Mouse (Mus musculus): ENCODE measurements around the gene Mybpc3. TPM values are rescaled to one million over a fixed set of nuclear protein-coding genes. Genes with fewer than 3 reads are reported as not detected.

The Mybpc3 gene
- polyA plus RNA-seq, 1 experiment from 2014 or later: not detected

DNA sequence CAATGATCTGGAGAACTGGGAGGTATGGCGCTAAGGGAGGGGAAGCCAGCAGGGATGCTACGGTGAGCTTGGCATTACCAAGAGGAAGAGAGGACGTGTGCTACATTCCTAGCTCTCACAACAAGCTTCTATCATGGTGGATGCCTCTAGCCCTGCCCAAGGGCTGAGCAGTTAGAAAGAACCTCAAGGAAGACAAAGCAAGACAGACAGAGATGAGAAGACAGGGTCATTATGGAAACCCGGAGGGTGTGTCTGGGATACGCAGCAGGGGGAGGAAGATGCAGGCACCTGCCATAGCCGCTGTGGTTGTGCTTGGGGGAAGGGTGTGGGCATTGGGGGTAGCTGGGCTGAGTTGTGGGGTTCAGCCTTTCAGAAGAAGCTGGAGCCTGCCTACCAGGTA, 5.6 kb downstream of the Mybpc3 start:
- no peak for ATAC-seq (ENCODE audit: low FRiP score)
- Histone ChIP-seq H3K27me3 (ENCODE audit: control insufficient read depth, insufficient read depth, low read length) (no peaks in the 10 kb centered on the region), H3K4me2 (no peak overlapping the region), H3K4me3 (ENCODE audit: low read depth, low read length) (no peak overlapping the region), H3K27ac (ENCODE audit: low read depth, low read length) (no peak overlapping the region), H3K9me3 (ENCODE audit: control insufficient read depth, low read length) (no peaks in the 10 kb centered on the region), H3K36me3 (ENCODE audit: control insufficient read depth, insufficient read depth, low read length) (no peaks in the 10 kb centered on the region), H3K9ac (ENCODE audit: low read length) (no peak overlapping the region), H3K4me1 (ENCODE audit: control insufficient read depth, insufficient read depth, low read length) (no peaks in the 10 kb centered on the region)
- no peak for DNase-seq (ENCODE audit: low spot score, missing footprints)
- WGBS: 84% methylated on average over 6 of the region's 6 CpGs

DNA sequence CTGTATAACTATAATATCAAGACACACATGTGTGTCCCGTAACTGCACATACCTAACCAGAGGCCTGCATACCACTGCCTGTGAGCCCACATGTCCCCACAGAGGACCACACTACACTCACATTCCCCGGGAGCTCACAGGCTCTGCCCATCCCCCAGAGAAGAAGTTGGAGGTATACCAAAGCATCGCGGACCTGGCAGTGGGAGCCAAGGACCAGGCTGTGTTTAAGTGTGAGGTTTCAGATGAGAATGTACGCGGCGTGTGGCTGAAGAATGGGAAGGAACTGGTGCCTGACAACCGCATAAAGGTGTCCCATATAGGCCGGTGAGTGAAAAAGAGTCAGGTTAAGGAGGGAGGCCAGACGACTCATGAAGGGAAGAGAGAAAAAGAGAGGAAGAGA, 7.2 kb downstream of the Mybpc3 start:
- Histone ChIP-seq H3K4me1 (ENCODE audit: control insufficient read depth, insufficient read depth, low read length) (no peaks in the 10 kb centered on the region), H3K27me3 (ENCODE audit: control insufficient read depth, insufficient read depth, low read length) (no peaks in the 10 kb centered on the region), H3K36me3 (ENCODE audit: control insufficient read depth, insufficient read depth, low read length) (no peaks in the 10 kb centered on the region), H3K9ac (ENCODE audit: low read length) (no peak overlapping the region), H3K27ac (ENCODE audit: low read depth, low read length) (no peak overlapping the region), H3K4me3 (ENCODE audit: low read depth, low read length) (no peak overlapping the region), H3K4me2 (no peak overlapping the region), H3K9me3 (ENCODE audit: control insufficient read depth, low read length) (no peaks in the 10 kb centered on the region)
- WGBS: 92% methylated on average over 10 of the region's 10 CpGs
- ATAC-seq (ENCODE audit: low FRiP score) (no peak), DNase-seq (ENCODE audit: low spot score, missing footprints) (no peak)

DNA sequence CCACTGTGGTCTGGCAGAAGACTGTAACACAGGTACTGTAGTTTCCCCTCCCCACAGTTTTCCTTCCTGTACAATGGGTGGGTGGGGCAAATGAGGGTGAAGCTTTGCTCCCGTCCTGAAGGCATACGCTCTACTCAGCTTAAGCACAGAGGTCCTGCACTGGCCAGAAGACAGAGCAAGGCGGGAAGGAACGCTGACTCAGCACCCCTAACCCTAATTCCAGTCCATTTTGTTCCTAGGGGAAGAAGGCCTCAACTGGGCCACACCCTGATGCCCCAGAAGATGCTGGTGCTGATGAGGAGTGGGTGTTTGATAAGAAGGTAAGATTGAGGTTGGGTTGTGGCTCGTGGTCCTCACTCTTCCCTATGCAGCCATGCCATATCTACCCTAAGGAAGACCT, 10.8 kb downstream of the Mybpc3 start:
- no peaks in the 10 kb centered on the region for H3K9me3 ChIP-seq (ENCODE audit: control insufficient read depth, low read length)
- 89% methylated on average over 5 of the region's 5 CpGs for WGBS
- ATAC-seq (ENCODE audit: low FRiP score): no peak
- H3K27ac ChIP-seq (ENCODE audit: low read depth, low read length): no peak overlapping the region
- no peak overlapping the region for H3K9ac ChIP-seq (ENCODE audit: low read length)
- no peaks in the 10 kb centered on the region for H3K27me3 ChIP-seq (ENCODE audit: control insufficient read depth, insufficient read depth, low read length)
- no peak overlapping the region for H3K4me2 ChIP-seq
- DNase-seq (ENCODE audit: low spot score, missing footprints): no peak
- no peaks in the 10 kb centered on the region for H3K36me3 ChIP-seq (ENCODE audit: control insufficient read depth, insufficient read depth, low read length)
- no peak overlapping the region for H3K4me3 ChIP-seq (ENCODE audit: low read depth, low read length)
- H3K4me1 ChIP-seq (ENCODE audit: control insufficient read depth, insufficient read depth, low read length): no peaks in the 10 kb centered on the region

DNA sequence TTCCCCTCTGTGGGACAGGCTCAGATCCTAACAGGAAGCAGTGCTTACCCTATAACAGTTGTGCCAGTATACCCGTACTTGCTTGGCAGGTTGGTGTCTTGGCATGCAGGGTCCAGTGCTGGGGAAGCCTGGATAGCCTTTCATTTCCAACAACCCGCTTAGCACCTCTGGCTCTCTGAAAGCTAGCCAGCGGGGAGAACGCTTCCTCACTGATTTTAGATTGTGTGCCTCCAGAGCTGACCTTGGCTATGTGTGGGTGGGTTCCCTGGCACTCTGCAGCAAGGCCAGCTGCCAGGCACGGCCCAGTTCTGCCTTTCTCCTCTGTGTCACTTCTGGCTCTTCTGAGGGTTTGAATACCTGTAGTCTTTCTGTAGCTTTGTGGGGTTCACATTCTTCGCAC, 12.2 kb downstream of the Mybpc3 start:
- no peak overlapping the region for H3K9ac ChIP-seq (ENCODE audit: low read length)
- H3K4me3 ChIP-seq (ENCODE audit: low read depth, low read length): no peak overlapping the region
- no peaks in the 10 kb centered on the region for H3K27me3 ChIP-seq (ENCODE audit: control insufficient read depth, insufficient read depth, low read length)
- H3K9me3 ChIP-seq (ENCODE audit: control insufficient read depth, low read length): no peaks in the 10 kb centered on the region
- H3K4me1 ChIP-seq (ENCODE audit: control insufficient read depth, insufficient read depth, low read length): no peaks in the 10 kb centered on the region
- 90% methylated on average over 6 of the region's 6 CpGs for WGBS
- DNase-seq (ENCODE audit: low spot score, missing footprints) (no peak), ATAC-seq (ENCODE audit: low FRiP score) (no peak)
- no peak overlapping the region for H3K27ac ChIP-seq (ENCODE audit: low read depth, low read length)
- no peak overlapping the region for H3K4me2 ChIP-seq
- no peaks in the 10 kb centered on the region for H3K36me3 ChIP-seq (ENCODE audit: control insufficient read depth, insufficient read depth, low read length)

GRCm38 (mm10) chr2:91131251-91131650, 13.3 kb downstream of the Mybpc3 start:
- Histone ChIP-seq H3K4me2 (no peak overlapping the region), H3K4me3 (ENCODE audit: low read depth, low read length) (no peak overlapping the region), H3K36me3 (ENCODE audit: control insufficient read depth, insufficient read depth, low read length) (no peaks in the 10 kb centered on the region), H3K9ac (ENCODE audit: low read length) (no peak overlapping the region), H3K4me1 (ENCODE audit: control insufficient read depth, insufficient read depth, low read length) (no peaks in the 10 kb centered on the region), H3K27me3 (ENCODE audit: control insufficient read depth, insufficient read depth, low read length) (no peaks in the 10 kb centered on the region), H3K9me3 (ENCODE audit: control insufficient read depth, low read length) (no peaks in the 10 kb centered on the region), H3K27ac (ENCODE audit: low read depth, low read length) (no peak overlapping the region)
- WGBS: 92% methylated on average over 15 of the region's 15 CpGs
- no peak for DNase-seq (ENCODE audit: low spot score, missing footprints)
- ATAC-seq (ENCODE audit: low FRiP score): no peak

- H3K36me3 ChIP-seq (ENCODE audit: control insufficient read depth, insufficient read depth, low read length): no peaks in the 10 kb centered on the region
- DNase-seq (ENCODE audit: low spot score, missing footprints): no peak
- no peaks in the 10 kb centered on the region for H3K9me3 ChIP-seq (ENCODE audit: control insufficient read depth, low read length)
- no peak overlapping the region for H3K27ac ChIP-seq (ENCODE audit: low read depth, low read length)
- H3K27me3 ChIP-seq (ENCODE audit: control insufficient read depth, insufficient read depth, low read length): no peaks in the 10 kb centered on the region
- no peak overlapping the region for H3K4me3 ChIP-seq (ENCODE audit: low read depth, low read length)
- no peak for ATAC-seq (ENCODE audit: low FRiP score)
- H3K9ac ChIP-seq (ENCODE audit: low read length): no peak overlapping the region
- no peak overlapping the region for H3K4me2 ChIP-seq
- WGBS: 87% methylated on average over 3 of the region's 3 CpGs
- no peaks in the 10 kb centered on the region for H3K4me1 ChIP-seq (ENCODE audit: control insufficient read depth, insufficient read depth, low read length)
Measured at GRCm38 (mm10) chr2:91132035-91132434, 14.1 kb downstream of the Mybpc3 start.

DNA sequence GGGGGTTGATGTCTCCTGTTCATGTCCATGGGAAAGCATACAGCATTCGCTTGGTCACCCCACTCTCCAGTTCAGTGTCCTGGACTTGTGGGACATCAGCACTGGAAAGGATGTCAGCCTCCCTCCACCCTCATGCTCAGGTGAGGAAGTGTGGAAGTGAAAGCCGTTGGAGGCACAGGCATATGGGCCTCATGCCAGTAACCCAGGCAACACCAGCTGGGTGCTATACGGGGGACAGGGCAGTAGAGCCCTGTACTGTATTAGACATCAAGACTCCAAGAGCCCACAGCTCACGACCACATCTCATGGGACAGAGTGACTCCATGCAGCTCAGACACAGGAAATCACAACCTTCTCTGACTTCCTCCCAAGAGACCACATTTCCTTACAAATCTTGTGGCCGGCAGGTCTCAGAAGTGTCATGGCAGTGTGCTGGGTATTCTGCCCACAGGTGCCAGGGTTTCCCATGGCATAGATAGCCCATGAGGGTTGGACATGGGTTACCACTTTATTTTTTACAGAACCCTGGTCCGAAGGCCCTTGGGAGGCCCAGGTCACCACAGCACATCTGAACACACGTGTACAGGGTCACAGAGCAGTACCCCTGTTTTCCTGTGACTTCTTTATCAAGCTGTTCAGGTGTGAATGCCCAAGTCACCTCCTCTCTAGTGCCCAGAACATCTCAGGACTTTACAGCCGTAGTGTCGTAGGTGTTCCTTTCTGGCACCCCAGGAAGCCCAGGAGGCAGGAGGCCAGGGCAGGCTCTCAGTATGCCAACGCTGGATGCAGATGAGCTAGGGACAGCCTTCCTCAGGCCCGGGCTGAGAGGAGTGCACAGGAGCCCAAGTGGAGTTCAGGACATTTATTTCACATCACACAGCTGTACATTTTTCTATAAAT, 18.8 kb downstream of the Mybpc3 start:
- H3K9me3 ChIP-seq (ENCODE audit: control insufficient read depth, low read length): no peaks in the 10 kb centered on the region
- DNase-seq (ENCODE audit: low spot score, missing footprints) (peak; percentile 31), ATAC-seq (ENCODE audit: low FRiP score) (no peak)
- H3K4me2 ChIP-seq: no peak overlapping the region
- no peak overlapping the region for H3K4me3 ChIP-seq (ENCODE audit: low read depth, low read length)
- H3K9ac ChIP-seq (ENCODE audit: low read length): no peak overlapping the region
- 88% methylated on average over 11 of the region's 11 CpGs for WGBS
- peaks cover 6% of the 10 kb centered on the region; the same call in 1 of the 2 replicates for H3K36me3 ChIP-seq (ENCODE audit: control insufficient read depth, insufficient read depth, low read length)
- no peaks in the 10 kb centered on the region for H3K27me3 ChIP-seq (ENCODE audit: control insufficient read depth, insufficient read depth, low read length)
- H3K4me1 ChIP-seq (ENCODE audit: control insufficient read depth, insufficient read depth, low read length): no peaks in the 10 kb centered on the region
- H3K27ac ChIP-seq (ENCODE audit: low read depth, low read length): no peak overlapping the region

DNA sequence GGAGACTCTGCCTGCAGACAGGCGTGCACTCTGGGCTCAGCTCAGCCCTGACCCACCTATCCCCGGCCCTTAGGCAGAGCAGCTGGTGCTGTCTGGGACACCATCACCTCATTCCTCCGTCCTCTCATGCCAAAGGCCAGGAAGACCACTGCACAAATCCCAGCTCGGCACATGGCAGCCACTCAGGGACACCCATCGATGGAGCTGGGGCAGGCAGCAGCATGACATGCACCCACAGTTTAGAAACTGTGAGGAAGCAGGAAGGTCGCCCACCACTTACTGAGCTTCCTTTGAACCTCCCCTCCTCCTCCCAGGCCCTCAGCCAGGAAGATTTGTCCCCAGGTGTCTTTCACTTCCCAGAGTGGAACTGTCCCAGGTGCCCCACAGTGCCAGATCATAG, 19.5 kb downstream of the Mybpc3 start:
- ATAC-seq (ENCODE audit: low FRiP score) (no peak), DNase-seq (ENCODE audit: low spot score, missing footprints) (no peak)
- H3K36me3 ChIP-seq (ENCODE audit: control insufficient read depth, insufficient read depth, low read length): peaks cover 6% of the 10 kb centered on the region; the same call in 1 of the 2 replicates
- 80% methylated on average over 6 of the region's 6 CpGs for WGBS
- H3K4me2 ChIP-seq: no peak overlapping the region
- no peak overlapping the region for H3K4me3 ChIP-seq (ENCODE audit: low read depth, low read length)
- no peak overlapping the region for H3K9ac ChIP-seq (ENCODE audit: low read length)
- H3K4me1 ChIP-seq (ENCODE audit: control insufficient read depth, insufficient read depth, low read length): no peaks in the 10 kb centered on the region
- no peaks in the 10 kb centered on the region for H3K27me3 ChIP-seq (ENCODE audit: control insufficient read depth, insufficient read depth, low read length)
- no peaks in the 10 kb centered on the region for H3K9me3 ChIP-seq (ENCODE audit: control insufficient read depth, low read length)
- no peak overlapping the region for H3K27ac ChIP-seq (ENCODE audit: low read depth, low read length)

DNA sequence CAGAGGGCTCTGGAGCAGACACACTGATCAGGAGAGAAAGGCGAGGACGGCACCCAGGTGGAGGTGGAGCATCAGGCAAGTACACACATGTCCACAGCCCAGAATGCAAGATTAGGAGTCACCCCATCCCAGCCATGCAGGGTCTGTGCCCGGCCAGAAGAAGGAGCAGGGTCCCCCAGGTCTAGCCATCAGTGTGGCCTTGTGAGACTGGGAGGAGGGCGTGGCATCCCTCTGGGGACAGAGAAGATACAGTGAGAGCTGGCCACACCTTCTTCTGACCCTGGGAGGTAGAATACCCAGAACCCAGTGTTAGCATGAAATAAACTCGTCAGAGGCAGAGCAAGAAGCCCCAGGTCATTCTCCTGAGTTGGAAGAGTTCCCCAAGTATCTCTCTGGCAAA, 21.4 kb downstream of the Mybpc3 start:
- WGBS: 67% methylated on average over 5 of the region's 5 CpGs
- Histone ChIP-seq H3K9me3 (ENCODE audit: control insufficient read depth, low read length) (no peaks in the 10 kb centered on the region), H3K27ac (ENCODE audit: low read depth, low read length) (no peak overlapping the region), H3K4me3 (ENCODE audit: low read depth, low read length) (no peak overlapping the region), H3K4me1 (ENCODE audit: control insufficient read depth, insufficient read depth, low read length) (no peaks in the 10 kb centered on the region), H3K9ac (ENCODE audit: low read length) (no peak overlapping the region), H3K27me3 (ENCODE audit: control insufficient read depth, insufficient read depth, low read length) (no peaks in the 10 kb centered on the region), H3K36me3 (ENCODE audit: control insufficient read depth, insufficient read depth, low read length) (peaks cover 8% of the 10 kb centered on the region), H3K4me2 (no peak overlapping the region)
- no peak for DNase-seq (ENCODE audit: low spot score, missing footprints)
- no peak for ATAC-seq (ENCODE audit: low FRiP score)

Data from midbrain, embryonic 11.5 days (tissue).